Mouse (Mus musculus): ENCODE measurements around the gene Git1. TPM values are rescaled to one million over a fixed set of nuclear protein-coding genes. Genes with fewer than 3 reads are reported as not detected.

Git1 gene
- polyA plus RNA-seq, 1 experiment = not detected

- Histone ChIP-seq H3K4me1 (ENCODE audit: control insufficient read depth, insufficient read depth, low read length) (peaks cover 23% of the 10 kb centered on the region), H3K27ac (ENCODE audit: insufficient read depth, low read depth, low read length) (no peak within 1 kb of the TSS), H3K4me3 (ENCODE audit: insufficient read depth, low read depth, low read length) (peak within 1 kb of the TSS; percentile 54)
- TF ChIP-seq POLR2A (IDR thresholded peaks at IDR 0.05; ENCODE audit: insufficient read depth, low read depth, low read length) (no peak), CTCF (IDR thresholded peaks at IDR 0.05; ENCODE audit: insufficient read depth, low read depth, low read length) (no peak)
- WGBS = 2% methylated on average over 72 of the region's 73 CpGs
These were observed 30.9 kb upstream of the Git1 start, which contains the start of gene Coro6 for GRCm38 (mm10) chr11:77462283-77463100. Gene Coro6, plus strand, starts transcription at chr11:77462411.

- Histone ChIP-seq H3K4me1 (ENCODE audit: control insufficient read depth, insufficient read depth, low read length) (peaks cover 29% of the 10 kb centered on the region), H3K27ac (ENCODE audit: insufficient read depth, low read depth, low read length) (no peak overlapping the region), H3K4me3 (ENCODE audit: insufficient read depth, low read depth, low read length) (peak overlapping the region; percentile 54)
- no peak for TF ChIP-seq POLR2A (IDR thresholded peaks at IDR 0.05; ENCODE audit: insufficient read depth, low read depth, low read length)
- TF ChIP-seq CTCF (IDR thresholded peaks at IDR 0.05; ENCODE audit: insufficient read depth, low read depth, low read length) = no peak
- WGBS = 56% methylated on average over 8 of the region's 8 CpGs
These were observed 30.3 kb upstream of the Git1 start for GRCm38 (mm10) chr11:77463101-77463445.

- TF ChIP-seq POLR2A (IDR thresholded peaks at IDR 0.05; ENCODE audit: insufficient read depth, low read depth, low read length) (no peak), CTCF (IDR thresholded peaks at IDR 0.05; ENCODE audit: insufficient read depth, low read depth, low read length) (no peak)
- no peak overlapping the region for H3K27ac ChIP-seq (ENCODE audit: insufficient read depth, low read depth, low read length)
- H3K4me1 ChIP-seq (ENCODE audit: control insufficient read depth, insufficient read depth, low read length) = peaks cover 31% of the 10 kb centered on the region
- 86% methylated on average over 10 of the region's 10 CpGs for WGBS
- no peak overlapping the region for H3K4me3 ChIP-seq (ENCODE audit: insufficient read depth, low read depth, low read length)
These were observed 29.6 kb upstream of the Git1 start for GRCm38 (mm10) chr11:77463786-77464185.

GRCm38 (mm10) chr11:77464684-77465083 is 28.7 kb upstream of the Git1 start:
- WGBS = 56% methylated on average over 4 of the region's 4 CpGs
- TF ChIP-seq CTCF (IDR thresholded peaks at IDR 0.05; ENCODE audit: insufficient read depth, low read depth, low read length) (no peak), POLR2A (IDR thresholded peaks at IDR 0.05; ENCODE audit: insufficient read depth, low read depth, low read length) (no peak)
- no peak overlapping the region for H3K27ac ChIP-seq (ENCODE audit: insufficient read depth, low read depth, low read length)

GRCm38 (mm10) chr11:77465111-77465510 is 28.3 kb upstream of the Git1 start:
- TF ChIP-seq POLR2A (IDR thresholded peaks at IDR 0.05; ENCODE audit: insufficient read depth, low read depth, low read length) (no peak), CTCF (IDR thresholded peaks at IDR 0.05; ENCODE audit: insufficient read depth, low read depth, low read length) (no peak)
- Histone ChIP-seq H3K4me3 (ENCODE audit: insufficient read depth, low read depth, low read length) (no peak overlapping the region), H3K4me1 (ENCODE audit: control insufficient read depth, insufficient read depth, low read length) (peaks cover 31% of the 10 kb centered on the region), H3K27ac (ENCODE audit: insufficient read depth, low read depth, low read length) (no peak overlapping the region)
- 56% methylated on average over 3 of the region's 3 CpGs for WGBS

More at GRCm38 (mm10) chr11:77464684-77465083, 28.7 kb upstream of the Git1 start:
- Histone ChIP-seq H3K4me1 (ENCODE audit: control insufficient read depth, insufficient read depth, low read length) (peaks cover 31% of the 10 kb centered on the region), H3K4me3 (ENCODE audit: insufficient read depth, low read depth, low read length) (no peak overlapping the region)

GRCm38 (mm10) chr11:77466544-77466943 is 26.8 kb upstream of the Git1 start:
- no peak overlapping the region for H3K4me3 ChIP-seq (ENCODE audit: insufficient read depth, low read depth, low read length)
- no peak overlapping the region for H3K27ac ChIP-seq (ENCODE audit: insufficient read depth, low read depth, low read length)
- 47% methylated on average over 9 of the region's 9 CpGs for WGBS
- TF ChIP-seq POLR2A (IDR thresholded peaks at IDR 0.05; ENCODE audit: insufficient read depth, low read depth, low read length) = no peak
- TF ChIP-seq CTCF (IDR thresholded peaks at IDR 0.05; ENCODE audit: insufficient read depth, low read depth, low read length) = no peak
- peaks cover 31% of the 10 kb centered on the region for H3K4me1 ChIP-seq (ENCODE audit: control insufficient read depth, insufficient read depth, low read length)

- TF ChIP-seq CTCF (IDR thresholded peaks at IDR 0.05; ENCODE audit: insufficient read depth, low read depth, low read length) = no peak
- TF ChIP-seq POLR2A (IDR thresholded peaks at IDR 0.05; ENCODE audit: insufficient read depth, low read depth, low read length) = no peak
- H3K4me3 ChIP-seq (ENCODE audit: insufficient read depth, low read depth, low read length) = no peak overlapping the region
- WGBS = 7% methylated on average over 25 of the region's 25 CpGs
- H3K4me1 ChIP-seq (ENCODE audit: control insufficient read depth, insufficient read depth, low read length) = peaks cover 29% of the 10 kb centered on the region
- no peak overlapping the region for H3K27ac ChIP-seq (ENCODE audit: insufficient read depth, low read depth, low read length)
These were observed 26.2 kb upstream of the Git1 start for GRCm38 (mm10) chr11:77467157-77467556.

GRCm38 (mm10) chr11:77467784-77468183 is 25.6 kb upstream of the Git1 start:
- Histone ChIP-seq H3K4me3 (ENCODE audit: insufficient read depth, low read depth, low read length) (peak overlapping the region; percentile 9; the same call in 1 of the 2 replicates), H3K27ac (ENCODE audit: insufficient read depth, low read depth, low read length) (no peak overlapping the region)
- 9% methylated on average over 20 of the region's 20 CpGs for WGBS

GRCm38 (mm10) chr11:77468397-77468796 is 25.0 kb upstream of the Git1 start:
- H3K4me3 ChIP-seq (ENCODE audit: insufficient read depth, low read depth, low read length) = no peak overlapping the region
- WGBS = 82% methylated on average over 9 of the region's 9 CpGs
- no peak for TF ChIP-seq POLR2A (IDR thresholded peaks at IDR 0.05; ENCODE audit: insufficient read depth, low read depth, low read length)
- TF ChIP-seq CTCF (IDR thresholded peaks at IDR 0.05; ENCODE audit: insufficient read depth, low read depth, low read length) = no peak
- no peak overlapping the region for H3K27ac ChIP-seq (ENCODE audit: insufficient read depth, low read depth, low read length)
- peaks cover 20% of the 10 kb centered on the region for H3K4me1 ChIP-seq (ENCODE audit: control insufficient read depth, insufficient read depth, low read length)

More at GRCm38 (mm10) chr11:77467784-77468183, 25.6 kb upstream of the Git1 start:
- TF ChIP-seq POLR2A (IDR thresholded peaks at IDR 0.05; ENCODE audit: insufficient read depth, low read depth, low read length) (no peak), CTCF (IDR thresholded peaks at IDR 0.05; ENCODE audit: insufficient read depth, low read depth, low read length) (peak; percentile 92)
- peaks cover 23% of the 10 kb centered on the region for H3K4me1 ChIP-seq (ENCODE audit: control insufficient read depth, insufficient read depth, low read length)
